Comparison of ENCODE assay signal across 8 mouse cellular contexts in the genomic region with DNA sequence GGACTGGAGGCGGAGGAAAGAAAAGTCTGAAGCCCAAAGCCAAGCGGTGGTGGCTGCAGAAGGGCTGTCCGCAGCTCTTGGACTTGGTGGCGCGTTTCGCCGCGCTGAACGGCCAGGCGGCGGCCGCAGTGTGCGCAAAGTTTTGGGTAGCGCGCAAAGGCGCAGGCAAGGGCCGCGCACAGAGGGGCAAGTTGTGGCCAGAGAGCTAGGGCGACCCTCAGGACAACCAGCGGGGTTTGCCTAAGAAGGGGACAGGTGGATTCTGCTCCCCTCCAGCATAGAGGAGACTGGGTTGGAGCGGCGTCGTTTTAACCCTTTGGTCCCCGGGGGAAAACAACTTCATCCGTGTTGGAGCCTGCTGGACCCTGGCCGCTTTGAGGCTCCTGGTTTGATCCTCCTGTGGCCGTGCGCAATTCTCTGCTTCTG. TPM values are rescaled to one million over a fixed set of nuclear protein-coding genes. Genes with fewer than 3 reads are reported as not detected.
A peak's percentile ranks its signal among the peaks of the same experiment; 100 is the strongest.
DNase-seq lines count a peak whose midpoint lies in the region; ATAC-seq and TF ChIP-seq lines count a peak whose summit lies in the region.
"Had no signal": no experiment of that assay in that cellular context is flagged by ENCODE, and none has a peak within 500 bp of the region (broad histone marks: within the 10 kb centered on the region; RNA-seq: fewer than 3 reads in every experiment).

No protein-coding gene starts in this region.

- H3K36me3 ChIP-seq in lung, embryonic 14.5 days (ENCODE audit: insufficient read depth), result no peaks in the 10 kb centered on the region
- H3K36me3 ChIP-seq in hindbrain, embryonic 10.5 days, result no peaks in the 10 kb centered on the region
- H3K36me3 ChIP-seq in limb, embryonic 15.5 days, result no peaks in the 10 kb centered on the region
- H3K36me3 ChIP-seq in stomach, embryonic 15.5 days, result no peaks in the 10 kb centered on the region

- no peaks in the 10 kb centered on the region for H3K9me3 ChIP-seq in lung, embryonic 14.5 days (ENCODE audit: low read depth, low read length)
- H3K9me3 ChIP-seq in hindbrain, embryonic 10.5 days, result no peaks in the 10 kb centered on the region
- no peaks in the 10 kb centered on the region for H3K9me3 ChIP-seq in limb, embryonic 15.5 days
- H3K9me3 ChIP-seq in stomach, embryonic 15.5 days, result no peaks in the 10 kb centered on the region

- H3K27me3 ChIP-seq in lung, embryonic 14.5 days (ENCODE audit: insufficient read depth, low read length), result peaks cover 47% of the 10 kb centered on the region
- peaks cover 57% of the 10 kb centered on the region for H3K27me3 ChIP-seq in hindbrain, embryonic 10.5 days (ENCODE audit: insufficient read depth, poor library complexity, severe bottlenecking)
- peaks cover 64% of the 10 kb centered on the region for H3K27me3 ChIP-seq in limb, embryonic 15.5 days
- H3K27me3 ChIP-seq in stomach, embryonic 15.5 days (replicated peaks), result peaks cover 40% of the 10 kb centered on the region

- no peaks in the 10 kb centered on the region for H3K4me1 ChIP-seq in lung, embryonic 14.5 days (ENCODE audit: insufficient read depth)
- no peaks in the 10 kb centered on the region; the same call in 1 of the 2 replicates for H3K4me1 ChIP-seq in lung, adult 2 months (ENCODE audit: control insufficient read depth, insufficient read depth, low read length)
- peaks cover 26% of the 10 kb centered on the region for H3K4me1 ChIP-seq in hindbrain, embryonic 10.5 days (replicated peaks)
- H3K4me1 ChIP-seq in limb, embryonic 15.5 days, result peaks cover 10% of the 10 kb centered on the region
- H3K4me1 ChIP-seq in stomach, embryonic 15.5 days, result no peaks in the 10 kb centered on the region

- no peak overlapping the region for H3K9ac ChIP-seq in lung, embryonic 14.5 days
- H3K9ac ChIP-seq in limb, embryonic 15.5 days, result no peak overlapping the region
- no peak overlapping the region for H3K9ac ChIP-seq in stomach, embryonic 15.5 days

- peak overlapping the region; percentile 59 for H3K4me2 ChIP-seq in lung, embryonic 14.5 days
- peak overlapping the region; percentile 59 for H3K4me2 ChIP-seq in limb, embryonic 15.5 days
- peak overlapping the region; percentile 54 for H3K4me2 ChIP-seq in stomach, embryonic 15.5 days

- TF ChIP-seq POLR2A in lung, adult 2 months (IDR thresholded peaks at IDR 0.05; ENCODE audit: borderline replicate concordance, extremely low read depth, low read depth, low read length), result no peak

- WGBS in lung, embryonic 14.5 days, result under 1% methylated on average over 28 of the region's 28 CpGs
- WGBS in lung, adult 2 months, result 2% methylated on average over 28 of the region's 28 CpGs
- WGBS in hindbrain, embryonic 10.5 days, result under 1% methylated on average over 28 of the region's 28 CpGs
- under 1% methylated on average over 28 of the region's 28 CpGs for WGBS in limb, embryonic 15.5 days
- WGBS in stomach, embryonic 15.5 days, result under 1% methylated on average over 27 of the region's 28 CpGs

- TF ChIP-seq CTCF in lung, embryonic 14.5 days (IDR thresholded peaks at IDR 0.05; ENCODE audit: low read depth), result no peak
- TF ChIP-seq CTCF in lung, adult 2 months (IDR thresholded peaks at IDR 0.05; ENCODE audit: insufficient read depth, low read length), result no peak

- peak; percentile 52; the same call in 1 of the 2 replicates for ATAC-seq in lung, embryonic 14.5 days (ENCODE audit: insufficient read depth)
- no peak for ATAC-seq in limb, embryonic 15.5 days (ENCODE audit: insufficient number of reproducible peaks, low FRiP score, low TSS enrichment, low read depth)
- no peak for ATAC-seq in stomach, embryonic 15.5 days (ENCODE audit: insufficient read depth, low FRiP score, low read depth)
- ATAC-seq in megakaryocyte, adult 5-6 weeks (ENCODE audit: poor library complexity, severe bottlenecking), result no peak

- peak; percentile 64 for DNase-seq in lung, embryonic 14.5 days
- no peak for DNase-seq in lung, adult 2 months
- peak; percentile 58 for DNase-seq in embryo, embryonic 9.5 days (ENCODE audit: extremely low spot score)
- DNase-seq in hindbrain, embryonic 10.5 days (ENCODE audit: low spot score), result peak; percentile 57

- peak overlapping the region; percentile 34 for H3K4me3 ChIP-seq in lung, embryonic 14.5 days (ENCODE audit: low read depth, low read length)
- no peak overlapping the region for H3K4me3 ChIP-seq in lung, adult 2 months (replicated peaks; ENCODE audit: extremely low read depth, low read depth, low read length)
- peak overlapping the region; percentile 57 for H3K4me3 ChIP-seq in hindbrain, embryonic 10.5 days
- peak overlapping the region; percentile 33 for H3K4me3 ChIP-seq in limb, embryonic 15.5 days
- H3K4me3 ChIP-seq in stomach, embryonic 15.5 days (replicated peaks), result peak overlapping the region; percentile 30

- H3K27ac ChIP-seq in lung, embryonic 14.5 days (ENCODE audit: low read depth), result no peak overlapping the region
- peak overlapping the region; percentile 64 for H3K27ac ChIP-seq in hindbrain, embryonic 10.5 days
- H3K27ac ChIP-seq in limb, embryonic 15.5 days, result no peak overlapping the region
- H3K27ac ChIP-seq in stomach, embryonic 15.5 days, result no peak overlapping the region
- H3K27ac ChIP-seq: macrophage had no signal

RNA-seq across cellular contexts. Expression of gene Dab1, which starts 0.8 kb away (rescaled TPM):
- polyA plus RNA-seq in lung, embryonic 14.5 days (2014; fragmentation: Nextera tagmentation; extraction: Ambion mirVana), result 4.0 and 4.4 TPM in 2 replicates
- polyA plus RNA-seq in lung, adult 2 months (2012; rRNA removed), result 0.28 and 0.36 TPM in 2 replicates
- 23.2 and 27.3 TPM in 2 replicates for polyA plus RNA-seq in hindbrain, embryonic 10.5 days (2016; fragmentation: Nextera tagmentation; extraction: Ambion mirVana)
- polyA plus RNA-seq in limb, embryonic 15.5 days (2015; fragmentation: Nextera tagmentation; extraction: Ambion mirVana), result 10.6 and 10.8 TPM in 2 replicates
- polyA plus RNA-seq in stomach, embryonic 15.5 days (2015; fragmentation: Nextera tagmentation; extraction: Ambion mirVana), result 11.2 and 17.0 TPM in 2 replicates
- not detected in 2 replicates for total RNA-seq in megakaryocyte, adult 5-6 weeks (2015)
- not detected in 2 replicates for total RNA-seq in megakaryocyte, adult 5-6 weeks (2017)
- polyA plus RNA-seq: macrophage had no signal
